Mouse (Mus musculus) MEL (cell line): Measurements from ENCODE around the gene Rps28.

Experiments
- POLR2A ChIP-seq, 2 experiments: IDR thresholded peaks; 2 replicates each; pipeline ENCODE4 v1.6.1; 2011 to 2012; ENCODE audit warnings: low read length in 2 of 2, mild to moderate bottlenecking in 2 of 2, control low read depth in 1 of 2, improper control_type of control experiment in 1 of 2, low read depth in 1 of 2, moderate library complexity in 1 of 2; ENCODE audit not compliant: control insufficient read depth in 1 of 2, insufficient read depth in 1 of 2, poor library complexity in 1 of 2
- POLR2AphosphoS2 ChIP-seq: IDR thresholded peaks from 2 replicates; pipeline ENCODE4 v1.6.1; 2011; ENCODE audit warnings: low read length, improper control_type of control experiment
- ZC3H11A ChIP-seq: IDR thresholded peaks from 2 replicates; pipeline ENCODE4 v1.6.1; 2012; ENCODE audit warnings: low read depth, mild to moderate bottlenecking, inconsistent platforms, low read length, improper control_type of control experiment

DNA sequence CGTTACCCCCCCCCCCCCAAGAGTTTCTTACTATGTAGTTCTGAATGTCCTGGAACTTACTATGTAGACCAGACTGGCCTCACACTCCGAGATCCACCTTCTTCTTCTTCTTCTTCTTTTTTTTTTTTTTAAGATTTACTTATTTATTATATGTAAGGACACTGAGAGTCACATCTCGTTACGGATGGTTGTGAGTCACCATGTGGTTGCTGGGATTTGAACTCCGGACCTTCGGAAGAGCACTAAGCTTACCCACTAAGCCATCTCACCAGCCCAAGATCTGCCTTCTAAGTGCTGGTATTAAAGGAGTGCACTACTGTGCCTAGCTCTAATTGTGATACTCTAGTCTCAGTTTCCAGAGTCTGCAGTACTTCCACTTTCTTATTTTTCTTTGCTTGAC is 9.0 kb downstream of the Rps28 start:
- TF ChIP-seq POLR2A (IDR thresholded peaks at IDR 0.05; ENCODE audit: control insufficient read depth in 1 of 2, insufficient read depth in 1 of 2, low read depth in 1 of 2, low read length in 2 of 2, poor library complexity in 1 of 2) (no peak), POLR2AphosphoS2 (no peak), ZC3H11A (no peak)
